Mouse (Mus musculus): Measurements from ENCODE around the gene Gm5565.

DNA sequence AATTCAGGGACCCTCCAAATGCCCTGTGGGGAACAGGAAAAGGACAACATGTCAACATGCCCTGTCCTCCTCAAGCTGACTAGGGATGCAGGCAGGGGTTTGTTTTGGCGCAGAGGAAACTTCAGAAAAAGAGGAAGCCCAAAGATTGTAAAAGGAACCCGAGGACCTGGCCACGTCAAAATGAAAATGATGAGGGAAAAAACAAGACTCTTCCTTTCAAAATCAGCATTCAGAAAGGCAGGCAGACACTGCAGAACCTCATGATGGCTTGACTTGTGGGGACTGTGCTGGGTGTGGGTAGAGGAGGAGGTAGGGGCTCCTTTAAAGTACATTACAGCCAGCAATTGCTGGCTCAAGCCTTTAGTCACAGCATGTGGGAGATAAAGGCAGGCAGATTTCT is 9.9 kb downstream of the Gm5565 start:
- no peak for TF ChIP-seq CTCF (IDR thresholded peaks at IDR 0.05; ENCODE audit: low read depth)
- no peak for TF ChIP-seq EP300 (IDR thresholded peaks at IDR 0.05; ENCODE audit: low read depth)

All from liver, embryonic 14.5 days (tissue).